Mouse (Mus musculus) B cell, adult 2 months (primary cell): ENCODE results near the gene Rtn4rl1.
A peak's percentile ranks its signal among the peaks of the same experiment; 100 is the strongest.

Experiments used
- DNase-seq, 2 experiments: peaks; one replicate each; pipeline ENCODE4 v3.0.0; 2022

The Rtn4rl1 gene

DNA sequence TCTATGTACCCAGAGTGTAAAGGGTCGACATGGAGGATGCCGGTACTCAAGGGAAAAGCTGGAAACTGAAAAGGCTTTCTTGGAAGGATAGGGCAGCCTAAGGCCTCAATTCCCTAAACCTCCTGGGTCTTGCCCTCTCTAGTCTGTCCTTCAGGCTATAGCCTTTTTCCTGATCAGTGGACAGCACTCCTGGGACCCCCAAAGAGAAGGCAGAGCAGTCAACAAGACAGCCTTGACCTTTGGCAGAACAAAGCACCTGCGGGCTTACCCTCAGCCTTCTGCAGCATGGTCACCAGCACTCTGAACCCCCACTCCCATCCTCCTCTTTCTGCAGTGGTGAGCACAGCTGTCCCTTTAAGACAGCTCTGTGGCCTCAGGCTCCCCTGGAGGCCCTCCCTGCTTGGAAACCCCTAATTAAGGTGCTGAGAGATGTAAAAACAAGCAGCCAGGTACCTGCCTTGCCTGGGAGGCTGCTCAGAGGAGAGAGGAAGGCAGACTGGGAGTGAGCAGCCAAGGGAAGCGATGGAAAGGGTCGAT, 2.6 kb upstream of the Rtn4rl1 start, which contains the start of gene Dph1:
Gene Dph1, minus strand, starts transcription at position 337 of the 537 bp plus-strand sequence.
- no peak for DNase-seq

DNA sequence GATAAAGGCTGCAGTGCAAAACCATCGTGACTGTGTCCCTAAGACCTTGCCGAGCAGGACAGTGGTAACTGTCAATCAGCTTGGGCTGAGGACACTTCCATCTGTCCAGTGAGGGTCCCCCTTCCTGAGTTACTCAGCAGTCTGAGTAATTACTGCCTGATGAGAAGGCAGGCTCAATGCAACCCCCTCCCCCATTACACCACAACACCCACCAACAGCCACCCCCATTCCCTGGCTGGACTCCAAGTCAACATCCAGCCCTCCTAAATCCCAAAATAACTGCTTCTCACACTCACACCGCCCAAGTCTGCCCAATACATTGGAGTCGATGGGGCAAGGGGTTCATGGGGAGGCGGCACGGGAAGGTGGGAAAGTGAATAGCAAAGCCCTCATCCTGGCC, 1.7 kb upstream of the Rtn4rl1 start:
- no peak for DNase-seq

DNA sequence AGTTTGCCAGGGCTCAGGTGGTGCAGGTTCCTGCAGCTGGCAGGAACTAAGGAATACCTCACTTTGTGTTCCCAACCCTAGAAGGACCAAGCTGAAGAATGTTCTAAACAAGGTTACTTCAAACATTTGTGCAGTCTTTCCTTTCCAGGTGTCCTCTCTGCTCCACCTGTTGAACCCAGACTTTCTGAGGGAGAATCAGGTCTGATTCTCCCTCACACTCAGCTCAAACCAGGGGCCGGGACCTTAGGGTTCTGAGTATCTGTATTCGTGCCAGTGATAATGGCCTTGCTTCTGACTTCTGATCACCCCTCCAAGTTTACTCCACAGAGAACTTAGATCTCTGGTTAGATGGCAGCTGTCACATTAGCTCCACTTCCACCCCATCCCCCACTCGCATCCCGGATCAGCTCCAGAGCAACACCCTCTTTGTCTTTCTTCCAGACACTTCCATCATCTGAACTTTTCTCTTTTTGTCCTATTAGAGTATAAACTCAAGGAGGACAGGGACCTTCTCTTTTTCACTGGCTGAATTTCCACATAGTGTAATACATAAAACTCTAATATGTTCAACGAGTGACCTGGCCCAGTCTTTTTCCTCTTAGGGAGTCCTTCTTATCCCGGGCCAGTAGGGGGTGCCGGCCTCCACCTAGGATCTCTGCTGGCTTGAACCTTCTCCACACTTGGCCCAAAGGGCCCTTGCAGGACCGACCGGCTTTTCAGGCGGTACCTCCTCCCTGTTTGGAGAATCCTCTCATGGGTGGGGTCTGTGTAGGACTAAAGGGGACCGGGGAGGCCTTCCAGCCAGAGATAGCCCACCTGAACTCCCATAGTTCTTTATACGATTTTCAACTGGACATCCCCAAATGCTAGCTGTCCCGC, 1.0 kb upstream of the Rtn4rl1 start:
- DNase-seq, result peak; percentile 78 to 83

DNA sequence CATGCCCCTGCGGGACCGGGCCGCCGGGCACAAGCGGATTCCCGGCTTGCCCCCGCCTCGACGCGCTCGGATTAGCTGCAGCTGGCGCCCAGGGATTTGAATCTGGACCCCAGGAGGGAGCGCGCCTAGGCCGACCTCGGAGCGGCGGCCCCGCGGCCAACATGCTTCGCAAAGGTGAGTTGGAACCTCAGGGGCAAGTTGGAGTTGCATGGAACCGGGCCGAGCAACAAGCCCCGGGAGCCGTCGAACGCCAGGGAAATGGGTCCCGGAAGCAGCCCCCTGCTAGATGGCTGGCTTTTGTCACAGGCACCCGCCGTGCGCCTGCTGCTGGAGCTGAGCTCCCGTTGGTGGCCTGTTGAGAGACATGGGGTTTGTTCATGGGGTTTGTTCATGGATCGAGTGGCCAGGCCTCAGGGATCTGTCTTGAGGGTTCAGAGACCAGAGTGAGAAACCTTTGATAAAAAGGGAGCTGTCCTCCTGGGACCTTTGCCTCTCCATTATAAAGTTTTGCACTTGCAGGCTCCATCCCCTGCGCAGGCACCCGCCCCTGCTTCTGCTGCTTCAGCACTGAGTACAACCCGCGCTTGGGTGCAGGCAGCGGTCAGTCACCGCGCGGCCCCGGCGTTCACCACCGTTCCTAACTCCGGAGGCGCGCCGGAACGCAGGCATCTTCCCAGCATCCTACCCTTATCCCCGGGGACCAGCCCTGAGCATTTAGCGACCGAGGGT, 702 bp downstream of the Rtn4rl1 start:
- peak; percentile 38 to 49 for DNase-seq

DNA sequence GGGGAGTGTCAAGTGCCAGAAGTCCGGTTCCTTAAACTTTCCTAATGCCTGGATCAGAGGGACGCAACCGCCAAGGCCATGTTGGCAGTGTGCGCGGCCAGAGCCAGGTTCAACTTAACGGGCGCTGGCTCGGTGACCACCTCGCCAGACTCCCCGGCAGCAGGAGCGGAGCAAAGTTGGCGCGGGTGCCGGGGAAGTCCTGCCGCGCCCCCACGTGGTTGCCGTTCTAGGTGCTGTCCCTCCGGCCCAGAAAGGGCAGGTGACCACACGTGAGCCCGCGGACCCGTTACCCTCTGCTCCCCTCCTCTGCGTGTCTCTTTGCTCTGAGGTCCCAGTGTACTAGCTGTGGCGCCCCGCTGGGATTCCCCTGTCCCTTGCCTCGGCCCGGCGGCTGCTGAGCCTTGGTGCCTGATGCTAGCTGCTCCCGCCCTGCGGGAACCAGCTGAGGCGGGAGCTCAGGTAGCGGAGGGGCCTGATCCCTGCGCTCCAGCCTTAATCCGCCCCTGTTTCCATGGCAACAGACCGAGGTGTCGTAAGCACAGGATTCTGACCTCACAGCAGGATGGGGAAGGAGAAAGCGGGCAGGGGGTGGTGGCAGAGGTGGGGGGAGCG, 1.4 kb downstream of the Rtn4rl1 start:
- peak; percentile 66 to 70 for DNase-seq

DNA sequence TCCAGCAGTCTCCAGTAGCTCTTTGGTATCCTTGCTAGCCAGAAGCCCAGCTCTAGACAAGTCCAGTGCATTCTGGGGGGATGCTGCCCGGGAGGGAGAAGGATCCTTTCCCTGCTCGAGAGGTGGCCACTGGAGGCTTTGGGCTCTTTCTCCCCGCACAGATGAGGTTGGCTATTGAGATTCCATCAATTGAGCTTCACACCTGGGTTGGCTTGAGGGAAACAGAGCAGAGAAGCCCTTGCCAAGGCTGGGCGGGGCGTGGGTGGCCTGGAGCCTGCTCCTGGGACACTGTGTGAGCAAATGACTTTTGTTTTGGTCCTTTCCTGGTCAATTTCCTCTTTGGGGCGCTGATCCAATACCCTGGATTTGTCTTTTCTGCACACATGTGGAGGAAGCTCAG, 2.5 kb downstream of the Rtn4rl1 start:
- no peak for DNase-seq

DNA sequence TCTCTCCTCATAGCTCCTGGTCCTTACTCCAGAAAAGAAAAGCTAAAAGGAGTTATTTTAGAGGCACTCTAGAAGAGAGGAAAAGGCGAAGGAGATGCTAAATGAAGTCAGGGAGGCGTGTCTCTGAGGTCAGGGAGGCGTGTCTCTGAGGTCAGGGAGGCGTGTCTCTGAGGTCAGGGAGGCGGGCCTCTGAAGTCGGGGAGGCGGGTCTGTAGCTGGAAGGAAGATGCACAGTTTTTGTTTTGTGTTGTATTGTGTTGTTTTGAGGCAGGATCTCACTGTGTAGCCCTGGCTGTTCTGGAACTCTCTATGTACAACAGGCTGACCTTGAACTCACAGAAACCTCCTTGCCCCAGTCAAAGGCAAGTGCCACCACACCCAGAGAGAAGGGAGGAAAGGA, 4.4 kb downstream of the Rtn4rl1 start:
- DNase-seq, result peak; percentile 41 to 53

DNA sequence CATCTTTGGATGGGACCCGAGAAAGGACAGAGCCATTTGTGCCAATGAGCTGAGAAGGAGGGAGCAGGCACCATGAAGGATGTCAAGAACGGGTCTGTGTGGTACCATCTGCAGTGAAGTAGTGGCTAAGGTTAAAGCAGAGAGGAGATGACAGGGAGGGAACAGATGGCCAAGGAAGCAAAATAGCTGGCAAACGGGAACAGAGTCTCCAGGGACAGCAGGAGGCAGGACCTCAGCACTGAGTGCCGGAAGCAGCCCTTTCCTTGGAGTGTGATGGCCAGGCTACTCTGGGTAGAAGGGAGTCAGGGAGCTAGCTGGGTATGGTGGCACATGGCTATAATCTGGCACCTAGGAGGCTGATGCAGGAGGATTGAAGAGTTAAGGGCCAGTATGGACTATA, 5.2 kb downstream of the Rtn4rl1 start:
- no peak for DNase-seq

DNA sequence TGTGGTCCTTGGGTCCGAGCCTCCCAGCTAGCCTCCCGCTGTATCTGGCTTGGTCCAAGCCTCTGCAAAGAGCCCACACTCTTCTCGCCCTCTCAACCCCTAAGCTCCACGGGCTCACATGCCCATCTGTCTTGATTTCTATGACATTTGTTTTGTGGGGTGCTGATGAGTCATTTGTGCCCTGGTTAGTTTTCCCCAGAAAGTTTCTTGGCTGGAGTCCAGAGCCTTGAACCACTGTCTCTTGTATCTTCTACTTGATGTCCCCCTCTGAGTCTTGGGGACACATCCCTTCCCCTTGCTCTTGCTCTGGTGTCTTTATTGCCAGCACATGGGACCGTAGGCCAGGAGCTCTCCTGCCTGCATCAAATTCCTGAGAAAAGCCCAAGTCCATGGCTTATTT, 6.4 kb downstream of the Rtn4rl1 start:
- no peak for DNase-seq

DNA sequence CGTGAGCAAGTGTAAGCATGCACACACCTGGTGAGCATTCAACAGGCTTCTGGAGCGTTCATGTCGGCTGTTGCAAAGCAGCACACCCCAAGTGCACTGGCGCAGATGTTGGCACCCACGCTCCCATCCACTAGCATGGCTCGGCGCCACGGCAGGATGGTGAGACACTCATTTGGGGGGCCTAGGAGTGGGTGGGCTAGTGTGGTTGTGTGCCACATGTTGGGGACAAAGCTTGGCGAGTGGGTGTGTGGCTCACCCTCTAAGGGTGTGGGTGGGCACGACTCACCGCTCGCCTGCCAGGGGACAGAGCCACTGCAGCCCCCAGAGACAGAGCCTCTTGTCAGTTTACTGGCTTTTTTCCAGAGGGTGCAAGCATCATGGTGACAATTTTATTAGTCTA, 7.4 kb downstream of the Rtn4rl1 start:
- no peak for DNase-seq

DNA sequence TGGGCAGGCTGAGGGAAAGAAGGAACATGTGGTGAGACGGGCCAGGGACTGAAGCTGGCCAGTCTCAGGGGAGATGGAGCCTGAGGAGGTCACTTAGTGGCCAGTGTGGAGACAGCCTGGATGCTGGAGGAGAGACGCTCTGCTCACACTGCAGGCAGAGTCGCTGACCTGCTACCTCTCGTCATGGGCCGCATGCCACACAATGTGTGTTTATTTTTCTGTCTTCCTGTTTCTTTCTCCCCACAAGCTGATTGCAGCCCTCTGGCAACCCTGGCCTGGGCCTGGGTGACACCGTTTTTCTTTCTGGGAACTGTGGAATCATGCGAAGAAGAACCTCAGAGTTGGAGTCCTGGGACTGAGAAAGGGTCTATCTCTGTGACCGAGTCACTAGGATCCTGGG, 8.1 kb downstream of the Rtn4rl1 start:
- DNase-seq, result no peak

DNA sequence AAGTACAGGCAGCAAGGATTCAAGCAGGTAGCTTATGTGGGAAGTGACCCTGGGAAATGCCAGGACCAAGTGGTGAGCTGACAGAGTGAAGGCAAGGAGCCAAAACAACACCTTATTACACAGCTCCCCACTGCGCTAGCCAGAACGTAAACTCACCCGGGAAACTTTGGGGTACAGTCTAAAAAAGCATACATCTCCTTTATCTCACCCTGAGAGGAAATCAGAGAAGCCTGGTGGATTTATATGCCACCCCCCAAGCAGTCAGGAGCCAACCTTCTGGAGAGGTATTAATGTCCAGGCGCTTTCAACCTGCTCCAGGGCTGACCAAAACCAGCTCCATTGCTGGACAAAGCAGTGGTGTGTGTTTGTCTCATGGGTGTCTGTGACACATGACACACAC, 10.3 kb downstream of the Rtn4rl1 start:
- no peak for DNase-seq

DNA sequence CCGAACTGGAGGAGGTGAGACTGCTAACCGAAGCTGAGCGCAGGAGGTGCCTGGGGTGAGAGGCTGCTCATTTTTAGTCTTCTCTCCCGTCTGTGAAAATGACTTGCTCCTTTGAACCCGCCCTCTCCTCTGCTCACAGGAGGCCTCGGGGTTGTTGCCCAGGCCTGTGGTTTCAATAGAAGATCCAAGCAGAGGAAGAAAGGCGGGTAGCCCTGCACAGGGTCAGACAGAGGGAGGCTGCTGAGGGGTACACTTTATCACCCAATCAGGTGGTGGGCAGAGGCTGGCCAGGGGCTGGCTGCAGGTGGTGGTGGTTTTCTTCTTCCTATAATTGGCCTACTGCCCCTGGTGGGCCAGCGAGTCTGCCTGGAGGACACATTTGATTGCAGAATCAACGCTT, 10.9 kb downstream of the Rtn4rl1 start:
- no peak for DNase-seq

DNA sequence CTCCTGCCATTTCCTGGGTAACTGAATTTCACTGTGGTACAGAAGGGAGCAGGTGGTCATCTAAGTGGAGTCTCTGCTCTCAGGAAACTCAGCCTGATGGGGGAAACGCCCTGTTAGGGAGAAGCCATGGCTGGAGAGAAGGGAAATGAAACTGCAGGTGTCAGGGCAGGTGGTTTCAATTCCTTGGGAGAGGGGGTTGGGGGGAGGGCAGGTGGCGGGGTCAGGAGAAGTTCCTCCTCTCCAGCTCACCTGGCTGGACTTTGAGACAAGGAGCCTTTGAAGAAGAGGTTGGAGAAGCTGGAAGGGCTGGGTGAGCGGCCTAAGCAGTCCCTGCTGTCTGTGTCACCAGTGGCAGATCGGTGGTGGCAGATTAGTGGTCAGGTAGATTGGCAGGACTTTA, 12.8 kb downstream of the Rtn4rl1 start:
- no peak for DNase-seq

DNA sequence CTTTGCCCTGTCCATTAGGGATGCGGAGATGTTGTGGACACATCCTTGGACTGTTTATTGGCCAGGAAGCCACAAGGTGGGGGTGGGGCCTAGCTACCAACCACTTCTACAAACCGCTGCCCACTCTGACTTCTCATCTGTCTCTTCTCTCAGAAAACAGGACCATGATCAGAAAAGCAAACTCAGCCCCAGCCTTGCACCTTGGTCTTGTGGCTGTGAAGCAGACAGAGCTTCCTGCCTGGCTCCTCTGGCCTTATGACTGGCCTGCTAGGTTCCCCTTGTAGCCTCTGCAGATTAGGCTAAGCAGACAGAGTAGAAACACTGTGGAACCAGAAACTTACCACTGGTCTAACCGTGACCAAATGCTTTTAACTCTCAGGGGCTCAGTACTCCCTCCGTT, 15.8 kb downstream of the Rtn4rl1 start:
- no peak for DNase-seq

DNA sequence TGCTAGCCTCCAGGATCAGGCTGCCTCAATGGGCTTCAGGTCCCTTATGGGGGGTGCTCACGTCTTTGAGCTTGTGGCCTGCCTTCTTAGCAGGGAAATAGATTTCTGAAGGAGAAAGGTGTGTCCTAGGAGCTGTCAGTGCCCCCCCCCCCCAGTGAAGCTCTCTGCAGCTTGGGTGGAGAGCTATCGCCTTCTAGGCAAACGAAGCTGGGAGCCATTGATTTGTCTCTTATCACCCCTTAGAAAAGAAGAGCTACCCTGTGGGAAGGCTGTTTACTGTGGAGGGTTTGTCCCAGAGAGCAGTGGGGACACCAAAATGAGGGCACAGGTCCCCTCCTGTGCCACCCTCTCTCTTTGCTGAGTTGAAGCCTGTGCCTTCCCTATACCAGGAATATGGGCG, 16.5 kb downstream of the Rtn4rl1 start:
- DNase-seq, result no peak

DNA sequence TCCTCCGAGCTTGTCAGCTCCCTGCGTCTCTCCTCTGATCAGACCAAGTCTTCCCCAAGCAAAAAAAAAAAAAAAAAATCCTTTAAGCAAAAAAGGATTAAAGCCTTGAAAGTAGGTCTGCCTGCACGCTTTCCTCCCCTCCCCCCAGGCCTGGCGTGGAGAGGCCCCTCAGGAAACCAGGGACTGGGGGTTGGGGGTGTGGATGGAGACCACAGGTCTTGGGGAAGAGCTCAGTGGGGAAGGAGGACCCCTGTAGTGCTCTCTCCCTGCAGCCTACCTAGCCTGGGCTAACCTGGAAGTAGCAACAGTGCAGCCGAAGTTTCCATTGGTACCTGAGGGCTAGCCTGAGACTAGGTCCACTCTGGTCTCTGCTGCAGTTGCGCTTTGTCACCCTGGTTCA, 17.2 kb downstream of the Rtn4rl1 start:
- no peak for DNase-seq

DNA sequence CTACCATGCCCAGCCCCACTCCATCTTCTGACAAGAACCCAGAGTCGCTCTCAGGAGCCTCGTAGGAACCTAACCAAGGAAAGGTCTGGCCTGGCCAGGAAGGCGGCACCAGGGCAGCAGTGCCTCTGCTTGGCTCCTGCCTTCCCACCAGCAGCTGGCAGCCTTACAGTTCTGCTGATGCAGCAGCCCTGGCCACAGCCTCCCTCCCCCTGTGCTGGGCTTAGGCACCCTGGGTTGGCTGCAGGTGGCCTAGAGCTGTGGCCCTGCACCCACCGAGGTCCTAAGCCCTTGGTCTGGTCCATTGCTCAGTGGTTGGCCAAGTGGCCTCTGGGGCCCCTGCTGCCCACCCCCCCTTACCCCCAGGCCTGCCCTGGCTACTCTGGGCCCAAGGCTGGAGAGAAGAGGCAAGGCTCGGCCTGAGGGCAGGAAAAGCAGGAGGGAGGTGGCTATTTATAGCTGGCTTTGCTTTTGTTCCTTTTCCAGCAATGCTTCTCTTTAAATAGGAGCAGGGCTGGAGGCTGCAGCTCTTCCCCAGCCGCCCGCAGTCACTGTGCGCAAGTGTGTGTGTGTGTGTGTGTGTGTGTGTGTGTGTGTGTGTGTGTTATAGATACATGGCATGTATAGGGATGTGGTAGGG, 18.6 kb downstream of the Rtn4rl1 start:
- DNase-seq, result no peak

DNA sequence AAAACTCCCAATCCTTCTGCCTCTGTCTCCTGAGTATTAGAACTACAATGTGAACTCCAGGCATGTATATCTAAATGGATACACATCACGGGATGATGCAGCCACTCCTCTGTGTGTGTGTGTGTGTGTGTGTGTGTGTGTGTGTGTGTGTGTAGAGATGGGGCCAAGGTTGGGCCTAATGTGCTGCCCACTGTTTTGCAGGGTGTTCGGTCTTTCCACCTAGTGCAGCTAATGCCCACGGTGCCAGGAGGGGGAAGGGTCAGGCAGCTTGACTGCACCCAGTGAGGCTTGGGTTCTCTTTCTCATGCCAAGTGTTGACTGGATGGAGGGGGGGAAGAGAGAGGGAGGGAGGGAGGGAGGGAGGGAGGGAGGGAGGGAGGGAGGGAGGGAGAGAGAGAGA, 19.3 kb downstream of the Rtn4rl1 start:
- DNase-seq, result no peak

DNA sequence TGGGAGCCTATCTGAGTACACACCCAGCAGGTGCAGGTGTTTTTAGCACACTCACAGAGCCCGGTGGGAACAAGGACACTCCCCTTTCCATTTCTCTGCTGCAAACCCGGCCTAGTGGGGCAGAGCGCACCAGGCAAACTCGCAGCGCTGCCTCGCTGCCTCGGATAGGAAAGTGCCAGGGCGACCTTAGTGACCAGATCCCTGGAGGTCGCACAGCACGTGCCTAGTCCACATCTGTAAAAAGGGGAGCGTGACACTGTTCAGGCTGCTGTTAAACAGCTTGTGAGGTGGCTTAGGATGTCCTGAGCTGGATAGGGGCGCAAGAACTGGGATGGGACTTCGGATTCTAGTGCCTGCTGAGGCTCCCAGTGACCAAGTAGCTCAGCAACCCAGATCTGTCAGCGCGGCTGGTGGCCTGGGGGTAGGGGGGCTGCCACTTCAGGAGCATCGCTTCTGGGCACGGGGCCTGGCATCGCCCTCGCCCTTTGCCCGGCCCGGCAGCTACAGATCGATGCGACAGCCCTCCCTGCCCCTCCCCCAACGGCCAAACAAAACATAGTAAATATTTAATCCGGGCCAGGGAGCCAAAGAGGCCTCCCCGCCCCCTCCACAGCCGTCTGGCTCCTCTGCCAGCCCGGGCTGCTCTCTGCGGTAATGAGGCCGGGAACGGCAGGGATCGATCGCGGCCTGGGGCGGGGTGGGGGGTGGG, 19.9 kb downstream of the Rtn4rl1 start:
- DNase-seq, result no peak

DNA sequence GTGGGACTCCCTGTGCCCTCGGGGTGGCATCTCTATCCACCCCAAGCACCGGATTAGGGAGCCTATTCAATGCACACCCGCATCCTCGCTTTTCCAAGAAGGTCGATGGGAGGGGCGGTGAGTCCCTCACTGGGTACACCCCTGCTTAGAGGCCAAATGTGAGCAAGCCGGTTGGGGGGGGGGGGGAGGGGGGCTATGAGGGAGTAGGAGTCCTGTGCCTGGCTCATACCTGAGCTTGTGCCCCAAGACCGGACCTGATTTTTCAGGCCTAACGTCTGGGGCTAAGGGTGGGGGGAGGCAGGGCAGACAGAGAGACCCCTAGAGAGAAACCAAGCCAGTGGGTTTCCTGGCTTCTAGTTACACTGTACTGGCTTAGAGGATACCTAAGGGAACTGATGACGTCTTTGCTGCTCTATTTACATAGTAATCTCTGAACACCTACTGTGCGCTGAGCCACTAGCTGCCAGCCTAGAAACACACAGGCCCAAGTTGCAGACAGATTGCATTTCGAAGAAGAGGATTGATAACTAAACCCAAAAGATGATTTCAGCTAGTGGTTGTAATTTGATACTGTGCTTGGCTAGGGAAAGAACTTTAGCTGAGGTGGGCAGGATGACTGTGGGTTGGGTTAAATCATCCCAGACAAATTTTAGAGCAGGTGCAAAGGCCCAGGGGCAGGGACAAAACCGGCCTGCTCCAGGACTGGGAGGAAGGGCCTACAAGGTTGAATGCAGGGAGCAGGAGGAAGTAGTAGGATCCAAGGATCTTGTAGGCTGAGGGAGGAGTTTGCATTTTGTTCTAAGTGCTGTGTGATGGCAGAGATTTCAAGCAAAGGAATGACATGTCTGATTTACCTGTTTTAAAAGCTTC, 20.7 kb downstream of the Rtn4rl1 start:
- DNase-seq, result no peak
